ENCODE assay signal across 26 mouse cellular contexts in the genomic region with DNA sequence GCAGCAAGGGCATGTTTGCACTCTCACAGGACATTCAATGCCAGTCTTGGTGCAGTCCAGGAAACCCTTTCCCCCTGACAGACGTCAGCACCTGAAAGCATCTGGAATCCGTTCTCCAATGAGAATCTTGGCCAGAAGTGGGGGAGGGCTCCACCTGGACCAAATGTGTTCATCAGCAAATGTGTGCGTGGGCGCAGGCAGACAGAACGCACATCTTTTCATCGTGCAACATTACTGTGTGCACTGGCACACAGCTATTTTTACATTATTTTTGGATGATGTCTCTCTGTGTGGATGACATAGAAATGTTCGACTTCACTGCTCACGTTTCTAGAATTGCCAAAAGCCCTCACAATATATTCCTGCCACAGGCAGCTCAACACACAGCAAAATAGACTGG.
A peak's percentile ranks its signal among the peaks of the same experiment; 100 is the strongest.
DNase-seq lines count a peak whose midpoint lies in the region; ATAC-seq lines count a peak whose summit lies in the region.
"Had no signal": no experiment of that assay in that cellular context is flagged by ENCODE, and none has a peak within 500 bp of the region (broad histone marks: within the 10 kb centered on the region; RNA-seq: fewer than 3 reads in every experiment).

No protein-coding gene starts in this region.

- ATAC-seq in erythroblast, adult 5-6 weeks (replicated peaks; ENCODE audit: low FRiP score, poor library complexity, severe bottlenecking): no peak
- ATAC-seq in megakaryocyte progenitor cell, adult 5-6 weeks (replicated peaks; ENCODE audit: poor library complexity): no peak
- ATAC-seq: forebrain, embryonic 15.5 days; intestine, embryonic 16.5 days had no signal

- peak; percentile 57 for DNase-seq in right cerebral cortex, adult 18-20 months
- DNase-seq in right cerebral cortex, postnatal 4 days: no peak
- peak; percentile 80 for DNase-seq in layer of hippocampus, adult 9-11 months
- peak; percentile 57 to 76 for DNase-seq in right cerebral cortex, adult 2 months (ENCODE audit: low spot score in 2 of 2)
- DNase-seq in c-Kit-positive CD71-positive TER-119-positive erythroid progenitor cells, embryonic 14.5 days (ENCODE audit: low spot score): no peak
- DNase-seq: adrenal gland, postnatal 25 days; B cell, adult 2 months; cerebellum, adult 8-10 months; cerebellum, postnatal 36 days; heart, adult 2 months; heart, postnatal 14 days; kidney, adult 8-10 months; kidney, postnatal 4 days; left cerebral cortex, postnatal 4 days; liver, embryonic 13.5 days; lung, adult 2 months; lung, postnatal 10 days; midbrain, embryonic 14.5 days; retina, postnatal 1 day; spleen, adult 18-20 months; thymus, adult 18-20 months; thymus, postnatal 36 days had no signal

Comparison
In these comparisons a context has a peak if more than half of its experiments do, and no peak if none do; other contexts are left out.
1. DNase-seq: peak in right cerebral cortex, adult 18-20 months (single experiment), layer of hippocampus, adult 9-11 months (single experiment) and right cerebral cortex, adult 2 months (2 of 2); none in right cerebral cortex, postnatal 4 days (single experiment) and c-Kit-positive CD71-positive TER-119-positive erythroid progenitor cells, embryonic 14.5 days (single experiment).